Mouse (Mus musculus): ENCODE measurements around the gene Shld2. TPM values are rescaled to one million over a fixed set of nuclear protein-coding genes. Genes with fewer than 3 reads are reported as not detected.

Shld2 gene
- polyA plus RNA-seq (2015; fragmentation: Nextera tagmentation; extraction: Ambion mirVana): 4.3 and 4.9 TPM in 2 replicates

DNA sequence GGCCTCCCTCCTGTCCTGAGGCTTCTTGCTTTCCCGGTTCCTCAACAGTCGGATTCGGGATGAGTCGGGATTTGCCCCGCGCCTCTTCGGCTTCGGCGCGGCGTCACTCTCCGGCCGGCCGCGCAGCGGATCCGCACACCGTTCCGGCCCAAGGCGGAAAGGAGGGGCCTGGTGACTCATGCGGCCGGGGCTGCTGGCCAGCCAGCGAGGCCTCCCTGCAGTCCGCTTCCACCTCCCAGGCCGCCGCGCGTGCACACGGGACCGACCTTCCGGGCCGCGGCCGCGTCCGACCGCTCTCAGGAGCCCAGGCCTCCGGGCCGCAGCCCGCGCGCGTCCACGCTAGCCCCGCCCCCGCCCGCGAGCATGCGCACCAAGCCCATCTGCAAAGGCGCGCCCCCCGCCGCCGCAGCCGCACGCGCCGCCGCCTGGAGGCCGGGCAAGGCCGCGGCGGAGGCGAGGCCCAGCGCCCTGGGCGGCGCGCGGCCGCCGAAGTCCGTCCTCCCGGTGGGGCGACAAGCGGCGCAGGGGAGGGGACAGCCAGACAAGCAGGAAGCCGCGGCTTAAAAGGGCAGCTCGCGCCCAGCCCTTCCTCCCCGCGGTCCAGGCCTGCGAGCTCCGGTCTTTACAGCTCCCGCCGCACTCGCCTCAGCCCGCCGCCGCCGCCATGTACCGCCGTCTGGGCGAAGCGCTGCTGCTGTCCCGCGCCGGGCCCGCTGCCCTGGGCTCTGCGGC lies at the start of gene Shld2, which contains the start of gene Glud1:
Shld2 (minus strand) TSS at position 260 of the 732 bp plus-strand sequence.
Glud1 (plus strand) TSS at position 494 of the 732 bp plus-strand sequence.

DNA sequence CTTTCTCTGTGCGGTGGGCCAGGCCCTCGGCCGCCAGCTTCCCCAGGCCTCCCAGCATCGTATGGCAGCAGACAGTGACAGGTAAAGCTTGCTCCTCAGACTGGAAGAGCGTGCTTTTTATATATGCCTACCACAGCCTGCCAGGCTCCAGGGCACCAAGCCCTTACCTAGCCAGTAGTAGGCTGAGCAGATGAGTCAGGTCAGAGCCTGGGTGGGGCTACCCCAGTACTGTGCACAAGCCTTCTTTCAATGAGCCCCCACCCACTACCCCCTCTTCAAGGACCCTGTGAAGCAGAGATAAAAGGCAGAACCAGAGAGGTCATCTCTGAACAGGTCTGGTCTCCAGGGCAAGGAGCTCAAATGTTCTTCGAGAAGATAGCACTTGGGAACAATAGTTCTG lies 45.0 kb upstream of the Shld2 start, which contains the start of gene Fam25c:
Fam25c (minus strand) TSS at position 133 of the 400 bp plus-strand sequence.

DNA sequence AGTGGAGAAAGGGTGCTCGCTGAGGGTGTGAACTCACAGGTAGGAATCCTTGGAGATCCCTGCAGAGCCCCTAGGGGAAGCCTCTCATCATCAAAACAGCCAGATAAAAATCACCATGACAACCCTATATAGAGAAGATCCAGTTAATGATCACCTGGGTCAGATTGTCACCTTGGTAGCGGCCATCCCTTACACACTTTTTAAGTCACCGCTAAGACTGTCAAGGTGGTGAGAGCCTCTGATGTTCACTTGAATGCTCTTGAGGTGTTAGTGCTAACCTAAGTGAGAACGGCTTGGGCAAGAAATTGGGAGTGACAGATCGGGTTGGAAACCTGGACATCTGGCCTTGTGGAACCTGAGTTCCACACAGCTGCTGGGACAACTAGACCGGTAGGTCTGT lies 91.0 kb downstream of the Shld2 start, which contains the start of gene Syt15:
Syt15 (plus strand) TSS at position 301 of the 400 bp plus-strand sequence.

DNA sequence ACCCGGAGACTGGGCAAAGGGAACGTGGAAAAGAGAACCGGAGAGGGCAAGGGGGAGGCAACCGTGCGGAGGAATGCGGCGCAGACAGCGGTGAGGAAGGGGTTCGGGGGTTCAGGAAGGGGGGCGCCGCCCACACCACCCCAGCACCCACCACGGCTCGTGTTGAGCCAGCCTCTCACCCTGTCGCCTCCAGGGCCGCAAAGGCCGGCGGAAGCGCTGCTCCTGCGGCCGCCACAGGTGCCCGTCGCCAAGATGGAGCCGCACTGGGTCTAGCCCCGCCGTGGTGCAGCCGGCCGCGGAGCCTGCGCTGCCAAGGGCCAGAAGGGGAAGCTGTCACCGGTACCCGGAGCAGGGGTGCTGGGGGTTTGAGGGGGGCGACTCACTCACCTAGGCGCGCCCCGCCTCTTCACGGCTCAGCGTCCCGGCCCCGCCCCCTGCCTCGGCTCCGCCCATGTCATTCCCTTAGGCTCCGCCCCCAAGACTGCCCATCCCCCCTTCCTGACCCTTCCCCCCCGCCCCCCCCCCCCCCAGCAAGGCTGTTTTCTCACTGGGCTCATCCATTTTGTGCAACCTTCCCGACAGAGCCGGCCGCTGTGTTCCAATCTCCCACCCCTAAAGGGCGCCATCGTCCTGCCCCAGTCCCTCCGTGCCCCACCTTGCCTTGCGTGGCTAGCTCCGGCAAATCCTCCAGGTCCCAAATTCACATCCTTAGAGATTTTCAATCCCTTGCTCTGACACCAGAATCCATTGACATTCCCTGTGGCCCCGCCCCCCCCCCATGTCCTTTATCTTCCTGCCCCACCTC lies 108.9 kb downstream of the Shld2 start, which contains the start of gene Gprin2:
Gprin2 (minus strand) TSS at position 423 of the 805 bp plus-strand sequence.

Other genes starting within 250 kb of the Shld2 start
- gene Anxa8, start 224.5 kb downstream of the Shld2 start, polyA plus RNA-seq (2015; fragmentation: Nextera tagmentation; extraction: Ambion mirVana): 33.0 and 47.8 TPM in 2 replicates
- 10.1 and 23.3 TPM in 2 replicates for gene A630023A22Rik, start 207.7 kb downstream of the Shld2 start, polyA plus RNA-seq (2015; fragmentation: Nextera tagmentation; extraction: Ambion mirVana)
- 2.7 and 4.1 TPM in 2 replicates for gene Npy4r, start 158.0 kb downstream of the Shld2 start, polyA plus RNA-seq (2015; fragmentation: Nextera tagmentation; extraction: Ambion mirVana)
- 0.18 and 0.47 TPM in 2 replicates for gene Gprin2, start 108.8 kb downstream of the Shld2 start, polyA plus RNA-seq (2015; fragmentation: Nextera tagmentation; extraction: Ambion mirVana)
- gene Syt15, start 90.9 kb downstream of the Shld2 start, polyA plus RNA-seq (2015; fragmentation: Nextera tagmentation; extraction: Ambion mirVana): 1.3 and 1.5 TPM in 2 replicates
- 73.2 and 78.7 TPM in 2 replicates for gene Glud1, start 234 bp upstream of the Shld2 start, polyA plus RNA-seq (2015; fragmentation: Nextera tagmentation; extraction: Ambion mirVana)
- gene Fam25c, start 44.9 kb upstream of the Shld2 start, polyA plus RNA-seq (2015; fragmentation: Nextera tagmentation; extraction: Ambion mirVana): 343 and 370 TPM in 2 replicates
- gene Sncg, start 64.3 kb upstream of the Shld2 start, polyA plus RNA-seq (2015; fragmentation: Nextera tagmentation; extraction: Ambion mirVana): 3.5 and 4.3 TPM in 2 replicates
- gene Mmrn2, start 65.0 kb upstream of the Shld2 start, polyA plus RNA-seq (2015; fragmentation: Nextera tagmentation; extraction: Ambion mirVana): 3.5 and 4.4 TPM in 2 replicates
- gene Bmpr1a, start 192.8 kb upstream of the Shld2 start, polyA plus RNA-seq (2015; fragmentation: Nextera tagmentation; extraction: Ambion mirVana): 39.7 and 53.4 TPM in 2 replicates
- not detected in 2 replicates for gene 9230112D13Rik, start 212.3 kb upstream of the Shld2 start, polyA plus RNA-seq (2015; fragmentation: Nextera tagmentation; extraction: Ambion mirVana)